8 mouse cellular contexts compared by ENCODE assay signal in the genomic region with DNA sequence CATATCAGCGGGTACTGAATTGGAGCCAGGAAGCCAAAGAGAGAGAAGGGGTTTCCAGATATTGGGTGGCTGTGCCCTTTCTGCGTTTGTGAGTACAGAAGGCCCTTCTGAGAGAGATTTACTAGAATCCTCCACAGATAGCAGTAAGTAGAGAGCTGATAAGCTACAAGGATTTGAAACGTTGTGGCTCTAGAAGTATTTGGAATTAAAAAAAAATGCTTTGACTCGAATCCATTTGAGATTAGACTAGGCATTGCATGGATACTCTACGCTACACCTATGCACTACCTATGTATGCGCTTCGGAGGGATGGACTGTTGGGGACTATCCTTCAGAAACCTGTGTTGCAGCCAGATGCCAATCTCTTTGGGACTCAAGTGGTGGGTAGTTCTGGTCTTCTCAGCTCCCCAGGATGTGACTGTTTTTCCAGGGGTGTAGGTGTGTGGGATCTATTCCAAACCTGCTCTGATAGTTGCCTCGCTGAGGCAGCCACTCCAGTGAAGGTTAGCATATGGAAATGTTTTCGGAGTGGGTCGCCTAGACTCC. TPM values are rescaled to one million over a fixed set of nuclear protein-coding genes. Genes with fewer than 3 reads are reported as not detected.
DNase-seq lines count a peak whose midpoint lies in the region; ATAC-seq and TF ChIP-seq lines count a peak whose summit lies in the region.

No protein-coding gene starts in this region.

- H3ac ChIP-seq in myocyte (ENCODE audit: control insufficient read depth, insufficient read length): peak overlapping the region; percentile 79

- no peak for ATAC-seq in heart, embryonic 16.5 days (replicated peaks; ENCODE audit: extremely low read depth, insufficient read depth, low FRiP score)
- 0 out of 2 replicates have a peak, but pooled peaks have one; percentile 31 for ATAC-seq in embryonic facial prominence, embryonic 15.5 days (ENCODE audit: insufficient number of reproducible peaks, low FRiP score, low TSS enrichment, low read depth)

- H3K4me2 ChIP-seq in heart, embryonic 16.5 days (ENCODE audit: low read depth, low read length): peak overlapping the region; percentile 99
- peak overlapping the region; percentile 93 for H3K4me2 ChIP-seq in embryonic facial prominence, embryonic 15.5 days (replicated peaks)
- H3K4me2 ChIP-seq in myocyte (ENCODE audit: low read depth): peak overlapping the region; percentile 92

- H3K4me3 ChIP-seq in heart, embryonic 16.5 days (ENCODE audit: low read length): peak overlapping the region; percentile 80
- peak overlapping the region; percentile 61 for H3K4me3 ChIP-seq in embryonic facial prominence, embryonic 15.5 days (replicated peaks)
- peak overlapping the region; percentile 72 for H3K4me3 ChIP-seq in layer of hippocampus, adult 2 months
- H3K4me3 ChIP-seq in myocyte: peak overlapping the region; percentile 82

- no peak for TF ChIP-seq CTCF in layer of hippocampus, adult 2 months (conservative IDR thresholded peaks at IDR 0.05)

- WGBS in heart, embryonic 16.5 days: 17% methylated on average over 10 of the region's 10 CpGs
- WGBS in embryonic facial prominence, embryonic 15.5 days: 12% methylated on average over 10 of the region's 10 CpGs

- H3K36me3 ChIP-seq in heart, embryonic 16.5 days (ENCODE audit: control insufficient read depth, insufficient read depth): no peaks in the 10 kb centered on the region
- H3K36me3 ChIP-seq in embryonic facial prominence, embryonic 15.5 days: no peaks in the 10 kb centered on the region
- no peaks in the 10 kb centered on the region for H3K36me3 ChIP-seq in myocyte (ENCODE audit: control insufficient read depth, insufficient read depth)

- no peak for DNase-seq in heart, postnatal 25 days (ENCODE audit: low spot score)
- DNase-seq in layer of hippocampus, adult 2 months (ENCODE audit: low spot score in 2 of 2): peak in 1 of 2 experiments; percentile 24
- DNase-seq in yolk sac, embryonic 10.5 days (ENCODE audit: low spot score): no peak
- DNase-seq in ovary, adult 18-20 months (ENCODE audit: low spot score): no peak
- no peak for DNase-seq in testis, postnatal 10 days (ENCODE audit: low spot score)

- H3K27me3 ChIP-seq in heart, embryonic 16.5 days (ENCODE audit: control insufficient read depth, insufficient read depth, low read length): peaks cover 6% of the 10 kb centered on the region; the same call in 1 of the 2 replicates
- no peaks in the 10 kb centered on the region for H3K27me3 ChIP-seq in embryonic facial prominence, embryonic 15.5 days
- no peaks in the 10 kb centered on the region for H3K27me3 ChIP-seq in myocyte (ENCODE audit: control insufficient read depth, insufficient read depth, insufficient read length)

- no peaks in the 10 kb centered on the region for H3K9me3 ChIP-seq in heart, embryonic 16.5 days (replicated peaks; ENCODE audit: control insufficient read depth, low read length)
- no peaks in the 10 kb centered on the region for H3K9me3 ChIP-seq in embryonic facial prominence, embryonic 15.5 days (replicated peaks)

- peaks cover 13% of the 10 kb centered on the region for H3K4me1 ChIP-seq in heart, embryonic 16.5 days (ENCODE audit: control insufficient read depth, insufficient read depth, low read length)
- no peaks in the 10 kb centered on the region; the same call in 1 of the 2 replicates for H3K4me1 ChIP-seq in embryonic facial prominence, embryonic 15.5 days

- H3K9ac ChIP-seq in heart, embryonic 16.5 days (ENCODE audit: low read length): no peak overlapping the region
- H3K9ac ChIP-seq in embryonic facial prominence, embryonic 15.5 days: no peak overlapping the region

- intact Hi-C loops in heart, postnatal 25 days (cut with DNase I): no loop called here

- peaks cover 36% of the 10 kb centered on the region for H3K79me2 ChIP-seq in myocyte (ENCODE audit: control insufficient read depth, insufficient read depth)

- TF ChIP-seq POLR2A in myocyte (IDR thresholded peaks at IDR 0.05; ENCODE audit: insufficient read length, low read depth): no peak

- no peak overlapping the region for H3K27ac ChIP-seq in heart, embryonic 16.5 days (ENCODE audit: low read length)
- H3K27ac ChIP-seq in embryonic facial prominence, embryonic 15.5 days (replicated peaks): no peak overlapping the region
- H3K27ac ChIP-seq in layer of hippocampus, adult 2 months: peak overlapping the region; percentile 95

TF ChIP-seq in myocyte, 11 proteins besides CTCF, POLR2A, EP300 and RAD21:
- TF ChIP-seq POLR2AphosphoS2 (IDR thresholded peaks at IDR 0.05; ENCODE audit: insufficient read length, low read depth): no peak
- no peak for TF ChIP-seq TCF3 (IDR thresholded peaks at IDR 0.05; ENCODE audit: insufficient read length, low read depth)
- TF ChIP-seq REST (IDR thresholded peaks at IDR 0.05; ENCODE audit: insufficient read depth, insufficient read length): no peak
- TF ChIP-seq MYOD1 (IDR thresholded peaks at IDR 0.05; ENCODE audit: control insufficient read depth in 1 of 3, insufficient read length in 2 of 3, low read depth in 2 of 3): no peak
- TF ChIP-seq SRF (IDR thresholded peaks at IDR 0.05; ENCODE audit: control insufficient read depth, insufficient read length, low read depth): no peak
- no peak for TF ChIP-seq TCF12 (IDR thresholded peaks at IDR 0.05; ENCODE audit: insufficient read depth, poor library complexity, severe bottlenecking)
- no peak for TF ChIP-seq USF1 (IDR thresholded peaks at IDR 0.05; ENCODE audit: low read depth)
- TF ChIP-seq CEBPB (IDR thresholded peaks at IDR 0.05; ENCODE audit: insufficient read depth, poor library complexity, severe bottlenecking): no peak

RNA-seq across cellular contexts. Expression of a gene that starts 1.8 kb away (rescaled TPM):
- polyA plus RNA-seq in heart, embryonic 16.5 days (2015; fragmentation: Nextera tagmentation; extraction: Ambion mirVana): 1.7 and 2.4 TPM in 2 replicates
- total RNA-seq in heart, postnatal 25 days (2021): under 1 TPM; 0.22 to 0.36 TPM
- 11.6 and 16.0 TPM in 2 replicates for polyA plus RNA-seq in embryonic facial prominence, embryonic 15.5 days (2015; fragmentation: Nextera tagmentation; extraction: Ambion mirVana)
- 10 to 100 TPM; 67.3 to 73.8 TPM for total RNA-seq in layer of hippocampus, adult 2 months (2021)
- 7.4 TPM for polyA plus RNA-seq in myocyte (2012; fragmentation: generic; extraction: Trizol)
